ENCODE assay signal across 15 mouse cellular contexts in genomic region chr5:124951333-124951732, GRCm38 (mm10). TPM values are rescaled to one million over a fixed set of nuclear protein-coding genes. Genes with fewer than 3 reads are reported as not detected.
DNase-seq lines count a peak whose midpoint lies in the region; ATAC-seq and TF ChIP-seq lines count a peak whose summit lies in the region.
"Had no signal": no experiment of that assay in that cellular context is flagged by ENCODE, and none has a peak within 500 bp of the region (broad histone marks: within the 10 kb centered on the region; RNA-seq: fewer than 3 reads in every experiment).

No protein-coding gene starts in this region.

- no peaks in the 10 kb centered on the region for H3K4me1 ChIP-seq in kidney, postnatal 0 days (replicated peaks; ENCODE audit: insufficient read depth, low read length)
- peaks cover 40% of the 10 kb centered on the region for H3K4me1 ChIP-seq in embryonic facial prominence, embryonic 14.5 days (ENCODE audit: control insufficient read depth, insufficient read depth, low read length)
- H3K4me1 ChIP-seq in limb, embryonic 13.5 days, result peaks cover 53% of the 10 kb centered on the region

- H3K36me3 ChIP-seq in kidney, postnatal 0 days (ENCODE audit: insufficient read depth, low read length), result no peaks in the 10 kb centered on the region
- H3K36me3 ChIP-seq in embryonic facial prominence, embryonic 14.5 days (ENCODE audit: control insufficient read depth, insufficient read depth, low read length), result no peaks in the 10 kb centered on the region
- no peaks in the 10 kb centered on the region for H3K36me3 ChIP-seq in limb, embryonic 13.5 days

- 51% methylated on average over 17 of the region's 17 CpGs for WGBS in kidney, postnatal 0 days
- WGBS in embryonic facial prominence, embryonic 14.5 days, result 35% methylated on average over 17 of the region's 17 CpGs
- WGBS in limb, embryonic 13.5 days, result 49% methylated on average over 17 of the region's 17 CpGs

- H3K27ac ChIP-seq in kidney, postnatal 0 days, result no peak overlapping the region
- peak overlapping the region; percentile 94 for H3K27ac ChIP-seq in embryonic facial prominence, embryonic 14.5 days (replicated peaks; ENCODE audit: low read depth, low read length)
- H3K27ac ChIP-seq in limb, embryonic 13.5 days, result peak overlapping the region; percentile 98
- H3K27ac ChIP-seq: macrophage had no signal

- TF ChIP-seq CTCF in kidney, postnatal 0 days (IDR thresholded peaks at IDR 0.05; ENCODE audit: low read depth), result no peak

- DNase-seq in kidney, postnatal 0 days (ENCODE audit: low spot score), result peak; percentile 57
- no peak for DNase-seq in kidney, postnatal 36 days
- DNase-seq in R1 (ENCODE audit: low read depth, low spot score), result peak; percentile 36
- peak; percentile 88 for DNase-seq in embryonic facial prominence, embryonic 14.5 days (ENCODE audit: low spot score)
- no peak for DNase-seq in heart, adult 8-10 months (ENCODE audit: low spot score)
- DNase-seq in cerebellum, adult 9-10 months, result no peak
- DNase-seq: adrenal gland, postnatal 14 days; lung, adult 18-20 months; thymus, postnatal 25 days had no signal

- no peak overlapping the region for H3K4me2 ChIP-seq in kidney, postnatal 0 days (ENCODE audit: low read length)
- H3K4me2 ChIP-seq in embryonic facial prominence, embryonic 14.5 days (ENCODE audit: low read depth, low read length), result peak overlapping the region; percentile 15; the same call in 1 of the 2 replicates
- H3K4me2 ChIP-seq in limb, embryonic 13.5 days (replicated peaks), result peak overlapping the region; percentile 41

- no peak for ATAC-seq in kidney, postnatal 0 days (replicated peaks; ENCODE audit: low FRiP score, low read depth)
- ATAC-seq in embryonic facial prominence, embryonic 14.5 days (ENCODE audit: low read depth), result peak; percentile 67
- ATAC-seq in limb, embryonic 13.5 days (ENCODE audit: low FRiP score, low read depth), result peak; percentile 67
- ATAC-seq: intestine, embryonic 16.5 days; midbrain, embryonic 16.5 days had no signal

- H3K27me3 ChIP-seq in kidney, postnatal 0 days (ENCODE audit: insufficient read depth, low read length), result no peaks in the 10 kb centered on the region
- no peaks in the 10 kb centered on the region for H3K27me3 ChIP-seq in embryonic facial prominence, embryonic 14.5 days (replicated peaks; ENCODE audit: control insufficient read depth, insufficient read depth, low read length)
- no peaks in the 10 kb centered on the region for H3K27me3 ChIP-seq in limb, embryonic 13.5 days
- H3K27me3 ChIP-seq: CH12.LX had no signal

- no peak overlapping the region for H3K9ac ChIP-seq in kidney, postnatal 0 days (ENCODE audit: low read depth, low read length)
- H3K9ac ChIP-seq in embryonic facial prominence, embryonic 14.5 days (ENCODE audit: low read depth, low read length), result peak overlapping the region; percentile 42; the same call in 1 of the 2 replicates
- H3K9ac ChIP-seq in limb, embryonic 13.5 days, result peak overlapping the region; percentile 43

- no peaks in the 10 kb centered on the region for H3K9me3 ChIP-seq in kidney, postnatal 0 days (replicated peaks; ENCODE audit: low read length)
- peaks cover 10% of the 10 kb centered on the region for H3K9me3 ChIP-seq in embryonic facial prominence, embryonic 14.5 days (ENCODE audit: control insufficient read depth, low read length)
- no peaks in the 10 kb centered on the region for H3K9me3 ChIP-seq in limb, embryonic 13.5 days

- no peak overlapping the region for H3K4me3 ChIP-seq in kidney, postnatal 0 days (replicated peaks; ENCODE audit: low read depth, low read length)
- no peak overlapping the region for H3K4me3 ChIP-seq in embryonic facial prominence, embryonic 14.5 days (ENCODE audit: low read depth, low read length)
- H3K4me3 ChIP-seq in limb, embryonic 13.5 days, result no peak overlapping the region

RNA-seq across cellular contexts. Expression of gene Rflna, which starts 51.7 kb away (rescaled TPM):
- polyA plus RNA-seq in kidney, postnatal 0 days (2015; fragmentation: Nextera tagmentation; extraction: Ambion mirVana), result 8.5 and 9.1 TPM in 2 replicates
- polyA plus RNA-seq in embryonic facial prominence, embryonic 14.5 days (2014; fragmentation: Nextera tagmentation; extraction: Ambion mirVana), result 19.3 and 29.0 TPM in 2 replicates
- polyA plus RNA-seq in limb, embryonic 13.5 days (2015; fragmentation: Nextera tagmentation; extraction: Ambion mirVana), result 62.2 and 64.5 TPM in 2 replicates
- total RNA-seq in heart, adult 8-10 months (2022), result under 1 TPM in 2 of 4 experiments, not detected in 2; 0.19 to 0.24 TPM
- total RNA-seq: granulocyte monocyte progenitor cell, adult 5-6 weeks had no signal
- polyA plus RNA-seq: macrophage had no signal

Comparison
In these comparisons a context has a peak if more than half of its experiments do, and no peak if none do; other contexts are left out.
1. DNase-seq: peak in kidney, postnatal 0 days (single experiment), R1 (single experiment) and embryonic facial prominence, embryonic 14.5 days (single experiment); none in kidney, postnatal 36 days (0 of 2), heart, adult 8-10 months (single experiment) and cerebellum, adult 9-10 months (single experiment).